ENCODE assay signal across 22 mouse cellular contexts in genomic region chr4:130702835-130703535, GRCm38 (mm10). TPM values are rescaled to one million over a fixed set of nuclear protein-coding genes. Genes with fewer than 3 reads are reported as not detected.
DNase-seq lines count a peak whose midpoint lies in the region; ATAC-seq and TF ChIP-seq lines count a peak whose summit lies in the region.
"Had no signal": no experiment of that assay in that cellular context is flagged by ENCODE, and none has a peak within 500 bp of the region (broad histone marks: within the 10 kb centered on the region; RNA-seq: fewer than 3 reads in every experiment).

No protein-coding gene starts in this region.

- DNase-seq in heart, adult 11 months, result peak; percentile 78
- no peak for DNase-seq in heart, adult 2 months
- DNase-seq in lung, postnatal 25 days (ENCODE audit: low spot score), result peak; percentile 41
- DNase-seq in lung, postnatal 14 days, result no peak
- DNase-seq in urinary bladder, postnatal 14 days (ENCODE audit: low spot score), result no peak
- DNase-seq: cerebellum, adult 18-20 months; cerebellum, postnatal 36 days; gastrocnemius, postnatal 25 days; right cerebral cortex, postnatal 4 days; thymus, postnatal 14 days had no signal

- H3K4me1 ChIP-seq in heart, adult 2 months (ENCODE audit: control insufficient read depth, insufficient read depth, low read length), result peaks cover 7% of the 10 kb centered on the region
- peaks cover 9% of the 10 kb centered on the region for H3K4me1 ChIP-seq in kidney, embryonic 16.5 days (ENCODE audit: insufficient read depth, low read length)
- no peaks in the 10 kb centered on the region for H3K4me1 ChIP-seq in kidney, embryonic 14.5 days (ENCODE audit: control insufficient read depth, insufficient read depth, low read length)
- H3K4me1 ChIP-seq: midbrain, embryonic 10.5 days had no signal

- no peak for TF ChIP-seq CTCF in heart, adult 2 months (IDR thresholded peaks at IDR 0.05)

- peak; percentile 80; the same call in 1 of the 2 replicates for ATAC-seq in kidney, embryonic 16.5 days (ENCODE audit: low FRiP score, low TSS enrichment)
- no peak for ATAC-seq in kidney, embryonic 14.5 days (ENCODE audit: low FRiP score, low TSS enrichment)
- no peak for ATAC-seq in inflammation-experienced regulatory T-cells, adult 6 months
- ATAC-seq: CD4-positive, CD25-positive, alpha-beta regulatory T cell, adult 4 months; forebrain, embryonic 16.5 days; hindbrain, embryonic 16.5 days had no signal

- no peak overlapping the region for H3K9ac ChIP-seq in heart, adult 2 months (ENCODE audit: low read depth, low read length)
- H3K9ac ChIP-seq in kidney, embryonic 16.5 days (replicated peaks; ENCODE audit: low read length), result no peak overlapping the region
- H3K9ac ChIP-seq in kidney, embryonic 14.5 days (ENCODE audit: low read depth, low read length), result no peak overlapping the region
- H3K9ac ChIP-seq: embryonic facial prominence, embryonic 15.5 days; heart, embryonic 12.5 days; limb, embryonic 15.5 days had no signal

- peaks cover 8% of the 10 kb centered on the region for H3K79me2 ChIP-seq in heart, adult 2 months (replicated peaks; ENCODE audit: control insufficient read depth, insufficient read depth, low read length)

- WGBS in heart, adult 2 months, result 67% methylated on average over 3 of the region's 3 CpGs
- 92% methylated on average over 3 of the region's 3 CpGs for WGBS in kidney, embryonic 16.5 days
- 89% methylated on average over 3 of the region's 3 CpGs for WGBS in kidney, embryonic 14.5 days

- no peak overlapping the region for H3K27ac ChIP-seq in heart, adult 2 months
- peak overlapping the region; percentile 3; the same call in 1 of the 2 replicates for H3K27ac ChIP-seq in kidney, embryonic 16.5 days (ENCODE audit: low read length)
- H3K27ac ChIP-seq in kidney, embryonic 14.5 days (ENCODE audit: low read depth, low read length), result no peak overlapping the region
- H3K27ac ChIP-seq: embryonic facial prominence, embryonic 15.5 days; limb, embryonic 15.5 days; macrophage; midbrain, embryonic 10.5 days had no signal

- no peaks in the 10 kb centered on the region for H3K27me3 ChIP-seq in heart, adult 2 months (ENCODE audit: control insufficient read depth, insufficient read depth, low read length)
- H3K27me3 ChIP-seq in kidney, embryonic 16.5 days (ENCODE audit: insufficient read depth, low read length), result no peaks in the 10 kb centered on the region
- no peaks in the 10 kb centered on the region for H3K27me3 ChIP-seq in kidney, embryonic 14.5 days (ENCODE audit: control insufficient read depth, insufficient read depth, low read length)
- H3K27me3 ChIP-seq: embryonic facial prominence, embryonic 15.5 days; heart, embryonic 12.5 days; limb, embryonic 15.5 days had no signal

- H3K9me3 ChIP-seq in kidney, embryonic 16.5 days (ENCODE audit: low read length), result no peaks in the 10 kb centered on the region
- no peaks in the 10 kb centered on the region for H3K9me3 ChIP-seq in kidney, embryonic 14.5 days (ENCODE audit: control insufficient read depth, low read length)
- H3K9me3 ChIP-seq: embryonic facial prominence, embryonic 15.5 days; G1E; heart, embryonic 12.5 days; limb, embryonic 15.5 days; midbrain, embryonic 10.5 days had no signal

- H3K4me2 ChIP-seq in kidney, embryonic 16.5 days (replicated peaks; ENCODE audit: low read depth, low read length), result no peak overlapping the region
- H3K4me2 ChIP-seq in kidney, embryonic 14.5 days (replicated peaks; ENCODE audit: low read depth, low read length), result no peak overlapping the region
- H3K4me2 ChIP-seq: embryonic facial prominence, embryonic 15.5 days; heart, embryonic 12.5 days; limb, embryonic 15.5 days had no signal

- TF ChIP-seq EP300 in heart, adult 2 months (IDR thresholded peaks at IDR 0.05; ENCODE audit: insufficient read depth, low read depth, low read length), result no peak

- no peak for TF ChIP-seq POLR2A in heart, adult 2 months (IDR thresholded peaks at IDR 0.05; ENCODE audit: insufficient read depth, low read depth, low read length)

- no peak overlapping the region for H3K4me3 ChIP-seq in heart, adult 2 months
- H3K4me3 ChIP-seq in kidney, embryonic 16.5 days (ENCODE audit: low read length), result no peak overlapping the region
- no peak overlapping the region for H3K4me3 ChIP-seq in kidney, embryonic 14.5 days (ENCODE audit: low read length)
- H3K4me3 ChIP-seq: embryonic facial prominence, embryonic 15.5 days; heart, embryonic 12.5 days; limb, embryonic 15.5 days; midbrain, embryonic 10.5 days had no signal

- peaks cover 21% of the 10 kb centered on the region for H3K36me3 ChIP-seq in heart, adult 2 months (ENCODE audit: control insufficient read depth, insufficient read depth, low read length)
- H3K36me3 ChIP-seq in kidney, embryonic 16.5 days (ENCODE audit: insufficient read depth, low read length), result peaks cover 25% of the 10 kb centered on the region
- H3K36me3 ChIP-seq in kidney, embryonic 14.5 days (ENCODE audit: control insufficient read depth, insufficient read depth, low read length), result peaks cover 53% of the 10 kb centered on the region

- intact Hi-C loops in heart, adult 2 months (cut with DNase I), result no loop called here

RNA-seq across cellular contexts. Expression of gene Pum1, which starts 39.9 kb away (rescaled TPM):
- total RNA-seq in heart, adult 2 months (2021), result 10 to 100 TPM; 57.1 to 59.7 TPM
- 32.2 and 47.1 TPM in 2 replicates for polyA plus RNA-seq in heart, adult 2 months (2012; rRNA removed)
- polyA plus RNA-seq in kidney, embryonic 16.5 days (2015; fragmentation: Nextera tagmentation; extraction: Ambion mirVana), result 96.8 and 106 TPM in 2 replicates
- polyA plus RNA-seq in kidney, embryonic 14.5 days (2014; fragmentation: Nextera tagmentation; extraction: Ambion mirVana), result 83.2 and 117 TPM in 2 replicates
- 10 to 100 TPM; 56.7 to 91.1 (median 70.0) TPM for polyA plus RNA-seq in inflammation-experienced regulatory T-cells, adult 6 months (2017; shearing (Covaris generic))

Comparison
In these comparisons a context has a peak if more than half of its experiments do, and no peak if none do; other contexts are left out.
1. DNase-seq: peak in heart, adult 11 months (single experiment) and lung, postnatal 25 days (single experiment); none in heart, adult 2 months (0 of 2), lung, postnatal 14 days (single experiment) and urinary bladder, postnatal 14 days (single experiment).